Mouse (Mus musculus): Measurements from ENCODE around the gene Kdm5b. TPM values are rescaled to one million over a fixed set of nuclear protein-coding genes. Genes with fewer than 3 reads are reported as not detected.
"Not testable (repeated sequence)": the region's sequence is repeated elsewhere in the genome, so short reads cannot be mapped to it uniquely, and the experiment has no call there.

Gene Kdm5b
- 83.9 and 84.4 TPM in 2 replicates for polyA plus RNA-seq (2014; fragmentation: Nextera tagmentation; extraction: Ambion mirVana)

GRCm38 (mm10) chr1:134559976-134560375, at the start of gene Kdm5b:
Gene Kdm5b (plus strand): TSS chr1:134560171.
- Histone ChIP-seq H3K9me3 (ENCODE audit: control insufficient read depth, low read length) (no peaks in the 10 kb centered on the region), H3K36me3 (ENCODE audit: control insufficient read depth, insufficient read depth, low read length) (no peaks in the 10 kb centered on the region), H3K4me1 (replicated peaks; ENCODE audit: control insufficient read depth, insufficient read depth, low read length) (peaks cover 2% of the 10 kb centered on the region; the same call in 1 of the 2 replicates), H3K27me3 (ENCODE audit: control insufficient read depth, insufficient read depth, low read length) (no peaks in the 10 kb centered on the region; the same call in 1 of the 2 replicates), H3K27ac (ENCODE audit: low read depth, low read length) (peak within 1 kb of the TSS; percentile 82), H3K4me3 (ENCODE audit: low read depth, low read length) (peak within 1 kb of the TSS; percentile 100), H3K9ac (ENCODE audit: low read length) (peak within 1 kb of the TSS; percentile 99), H3K4me2 (ENCODE audit: low read depth, low read length, severe bottlenecking) (peak within 1 kb of the TSS; percentile 68)
- DNase-seq (ENCODE audit: low spot score) (peak; percentile 93), ATAC-seq (replicated peaks; ENCODE audit: low FRiP score) (peak; percentile 37)
- WGBS = under 1% methylated on average over 34 of the region's 34 CpGs

DNA sequence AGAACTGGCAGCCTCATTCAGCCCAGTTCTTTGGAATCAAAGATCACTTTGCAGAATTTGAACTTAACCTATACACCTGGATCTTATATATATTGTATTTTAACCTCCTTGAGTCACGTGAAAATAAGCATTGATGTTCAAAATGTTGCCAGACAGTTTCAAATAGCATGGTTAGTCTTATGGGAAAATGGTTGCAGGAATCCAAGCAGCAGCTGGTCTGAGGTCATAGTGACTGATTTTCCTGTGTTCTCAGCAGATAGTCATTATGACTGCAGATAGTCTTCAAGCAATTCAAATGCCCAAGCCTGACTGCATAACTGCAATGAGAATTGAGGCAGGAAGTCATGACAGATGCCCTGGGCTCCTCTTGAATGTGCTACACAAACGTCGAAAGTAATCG, 47.8 kb upstream of the Kdm5b start:
- Histone ChIP-seq H3K36me3 (ENCODE audit: control insufficient read depth, insufficient read depth, low read length) (no peaks in the 10 kb centered on the region), H3K27me3 (ENCODE audit: control insufficient read depth, insufficient read depth, low read length) (peaks cover 8% of the 10 kb centered on the region; the same call in 1 of the 2 replicates), H3K4me1 (replicated peaks; ENCODE audit: control insufficient read depth, insufficient read depth, low read length) (peaks cover 13% of the 10 kb centered on the region; the same call in 1 of the 2 replicates), H3K4me2 (ENCODE audit: low read depth, low read length, severe bottlenecking) (no peak overlapping the region), H3K27ac (ENCODE audit: low read depth, low read length) (no peak overlapping the region), H3K9ac (ENCODE audit: low read length) (no peak overlapping the region), H3K9me3 (ENCODE audit: control insufficient read depth, low read length) (no peaks in the 10 kb centered on the region), H3K4me3 (ENCODE audit: low read depth, low read length) (no peak overlapping the region)
- 55% methylated on average over 4 of the region's 4 CpGs for WGBS
- ATAC-seq (replicated peaks; ENCODE audit: low FRiP score) (no peak), DNase-seq (ENCODE audit: low spot score) (no peak)

GRCm38 (mm10) chr1:134512584-134512983, 47.4 kb upstream of the Kdm5b start:
- ATAC-seq (replicated peaks; ENCODE audit: low FRiP score) (no peak), DNase-seq (ENCODE audit: low spot score) (no peak)
- no peak overlapping the region for H3K4me2 ChIP-seq (ENCODE audit: low read depth, low read length, severe bottlenecking)
- H3K9me3 ChIP-seq (ENCODE audit: control insufficient read depth, low read length) = no peaks in the 10 kb centered on the region
- no peak overlapping the region for H3K9ac ChIP-seq (ENCODE audit: low read length)
- H3K27ac ChIP-seq (ENCODE audit: low read depth, low read length) = no peak overlapping the region
- H3K27me3 ChIP-seq (ENCODE audit: control insufficient read depth, insufficient read depth, low read length) = peaks cover 8% of the 10 kb centered on the region; the same call in 1 of the 2 replicates
- peaks cover 13% of the 10 kb centered on the region; the same call in 1 of the 2 replicates for H3K4me1 ChIP-seq (replicated peaks; ENCODE audit: control insufficient read depth, insufficient read depth, low read length)
- WGBS = 62% methylated on average over 6 of the region's 6 CpGs
- no peak overlapping the region for H3K4me3 ChIP-seq (ENCODE audit: low read depth, low read length)
- H3K36me3 ChIP-seq (ENCODE audit: control insufficient read depth, insufficient read depth, low read length) = no peaks in the 10 kb centered on the region

- Histone ChIP-seq H3K4me3 (ENCODE audit: low read depth, low read length) (peak overlapping the region; percentile 33), H3K4me2 (ENCODE audit: low read depth, low read length, severe bottlenecking) (peak overlapping the region; percentile 66), H3K9me3 (ENCODE audit: control insufficient read depth, low read length) (no peaks in the 10 kb centered on the region), H3K4me1 (replicated peaks; ENCODE audit: control insufficient read depth, insufficient read depth, low read length) (peaks cover 13% of the 10 kb centered on the region; the same call in 1 of the 2 replicates), H3K9ac (ENCODE audit: low read length) (peak overlapping the region; percentile 47), H3K27me3 (ENCODE audit: control insufficient read depth, insufficient read depth, low read length) (peaks cover 8% of the 10 kb centered on the region; the same call in 1 of the 2 replicates), H3K27ac (ENCODE audit: low read depth, low read length) (no peak overlapping the region), H3K36me3 (ENCODE audit: control insufficient read depth, insufficient read depth, low read length) (no peaks in the 10 kb centered on the region)
- WGBS = under 1% methylated on average over 38 of the region's 38 CpGs
- DNase-seq (ENCODE audit: low spot score) = peak; percentile 67
- no peak for ATAC-seq (replicated peaks; ENCODE audit: low FRiP score)
Measured at GRCm38 (mm10) chr1:134513312-134513860, 46.6 kb upstream of the Kdm5b start.

DNA sequence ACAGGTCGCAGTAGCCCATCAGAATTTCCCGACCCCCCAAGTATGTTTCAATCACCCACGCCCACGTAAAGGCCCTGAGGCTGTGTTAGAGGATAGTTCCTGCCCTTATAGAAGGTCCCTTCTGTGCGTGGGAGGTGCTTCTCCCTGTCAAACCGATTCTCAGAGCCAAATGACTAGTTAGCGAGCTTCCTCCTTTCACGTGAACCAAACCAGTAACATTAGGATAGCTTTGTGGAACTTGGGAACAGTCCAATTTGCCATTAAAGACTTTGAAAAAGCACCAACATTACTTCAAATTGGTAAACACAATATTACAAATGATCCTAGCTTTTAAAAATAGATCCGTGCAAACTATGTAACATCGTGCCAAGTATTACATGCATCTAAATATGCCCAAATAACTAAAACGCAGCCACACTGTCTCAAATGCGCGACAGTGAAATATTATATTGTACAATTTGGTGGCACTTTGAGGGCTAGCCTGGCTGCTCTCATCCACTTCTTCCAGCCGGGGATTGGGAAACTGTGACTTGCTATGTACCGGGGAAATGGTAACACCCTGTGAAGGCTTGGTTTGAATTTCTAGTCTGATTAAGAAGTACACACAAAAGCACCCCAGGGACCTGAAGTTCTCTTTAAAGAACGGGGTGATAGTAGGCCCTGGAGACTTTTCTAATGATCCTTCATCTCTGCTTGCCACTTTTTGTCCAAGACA, 45.9 kb upstream of the Kdm5b start:
- Histone ChIP-seq H3K9ac (ENCODE audit: low read length) (no peak overlapping the region), H3K27me3 (ENCODE audit: control insufficient read depth, insufficient read depth, low read length) (peaks cover 8% of the 10 kb centered on the region; the same call in 1 of the 2 replicates), H3K9me3 (ENCODE audit: control insufficient read depth, low read length) (no peaks in the 10 kb centered on the region), H3K36me3 (ENCODE audit: control insufficient read depth, insufficient read depth, low read length) (no peaks in the 10 kb centered on the region), H3K4me2 (ENCODE audit: low read depth, low read length, severe bottlenecking) (peak overlapping the region; percentile 66; the same call in 1 of the 2 replicates), H3K4me1 (replicated peaks; ENCODE audit: control insufficient read depth, insufficient read depth, low read length) (peaks cover 13% of the 10 kb centered on the region; the same call in 1 of the 2 replicates), H3K27ac (ENCODE audit: low read depth, low read length) (no peak overlapping the region), H3K4me3 (ENCODE audit: low read depth, low read length) (peak overlapping the region; percentile 33)
- WGBS = 44% methylated on average over 16 of the region's 16 CpGs
- ATAC-seq (replicated peaks; ENCODE audit: low FRiP score) (no peak), DNase-seq (ENCODE audit: low spot score) (no peak)

GRCm38 (mm10) chr1:134515891-134516290, 44.1 kb upstream of the Kdm5b start:
- no peak overlapping the region for H3K27ac ChIP-seq (ENCODE audit: low read depth, low read length)
- DNase-seq (ENCODE audit: low spot score) = no peak

DNA sequence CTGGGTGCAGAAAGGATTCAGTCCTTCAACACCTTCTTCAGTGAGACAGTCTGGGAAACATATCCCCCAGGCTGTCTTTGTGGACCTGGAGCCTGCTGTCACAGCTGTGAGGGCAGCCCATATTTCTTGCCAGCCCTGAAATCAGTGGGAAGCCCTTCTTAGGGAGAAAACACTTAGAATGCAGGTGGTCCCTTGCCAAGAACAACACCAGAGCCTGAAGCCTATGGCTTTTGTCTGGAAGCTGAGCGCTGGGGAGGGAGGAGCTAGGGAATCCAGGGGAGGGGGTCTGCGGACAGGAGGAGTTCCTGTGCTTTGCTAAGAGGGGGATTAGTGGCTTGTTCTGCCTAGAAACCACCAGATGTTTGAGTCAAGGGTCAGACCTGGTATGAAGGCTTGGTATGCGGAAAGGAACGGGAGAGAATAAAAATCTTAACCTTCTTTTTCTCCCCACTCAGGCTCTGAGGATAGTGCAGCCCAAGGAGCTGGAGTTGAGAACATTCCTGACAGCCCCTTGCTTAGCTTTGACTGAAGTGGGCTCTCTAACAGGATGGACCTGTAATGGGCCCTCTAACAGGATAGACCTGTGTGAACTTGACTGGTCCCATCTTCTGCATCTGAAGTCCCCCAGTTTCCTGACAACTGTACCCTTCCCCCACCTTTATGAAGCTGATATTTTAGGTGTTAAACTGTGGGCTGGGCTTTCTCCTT, 43.3 kb upstream of the Kdm5b start:
- DNase-seq (ENCODE audit: low spot score) (peak; percentile 58), ATAC-seq (replicated peaks; ENCODE audit: low FRiP score) (no peak)
- H3K9me3 ChIP-seq (ENCODE audit: control insufficient read depth, low read length) = no peaks in the 10 kb centered on the region
- H3K9ac ChIP-seq (ENCODE audit: low read length) = no peak overlapping the region
- H3K4me2 ChIP-seq (ENCODE audit: low read depth, low read length, severe bottlenecking) = no peak overlapping the region
- no peak overlapping the region for H3K27ac ChIP-seq (ENCODE audit: low read depth, low read length)
- H3K27me3 ChIP-seq (ENCODE audit: control insufficient read depth, insufficient read depth, low read length) = peaks cover 8% of the 10 kb centered on the region; the same call in 1 of the 2 replicates
- WGBS = 5% methylated on average over 4 of the region's 4 CpGs
- no peaks in the 10 kb centered on the region for H3K36me3 ChIP-seq (ENCODE audit: control insufficient read depth, insufficient read depth, low read length)
- H3K4me3 ChIP-seq (ENCODE audit: low read depth, low read length) = no peak overlapping the region
- H3K4me1 ChIP-seq (replicated peaks; ENCODE audit: control insufficient read depth, insufficient read depth, low read length) = peaks cover 13% of the 10 kb centered on the region; the same call in 1 of the 2 replicates

More at GRCm38 (mm10) chr1:134515891-134516290, 44.1 kb upstream of the Kdm5b start:
- H3K4me1 ChIP-seq (replicated peaks; ENCODE audit: control insufficient read depth, insufficient read depth, low read length) = peaks cover 13% of the 10 kb centered on the region; the same call in 1 of the 2 replicates
- 79% methylated on average over 2 of the region's 2 CpGs for WGBS
- no peak overlapping the region for H3K4me2 ChIP-seq (ENCODE audit: low read depth, low read length, severe bottlenecking)
- no peak for ATAC-seq (replicated peaks; ENCODE audit: low FRiP score)
- no peaks in the 10 kb centered on the region for H3K9me3 ChIP-seq (ENCODE audit: control insufficient read depth, low read length)
- peaks cover 8% of the 10 kb centered on the region; the same call in 1 of the 2 replicates for H3K27me3 ChIP-seq (ENCODE audit: control insufficient read depth, insufficient read depth, low read length)
- no peaks in the 10 kb centered on the region for H3K36me3 ChIP-seq (ENCODE audit: control insufficient read depth, insufficient read depth, low read length)
- no peak overlapping the region for H3K4me3 ChIP-seq (ENCODE audit: low read depth, low read length)
- no peak overlapping the region for H3K9ac ChIP-seq (ENCODE audit: low read length)

- not testable (repeated sequence) for H3K27me3 ChIP-seq (ENCODE audit: control insufficient read depth, insufficient read depth, low read length); H3K36me3 ChIP-seq (ENCODE audit: control insufficient read depth, insufficient read depth, low read length); ATAC-seq (replicated peaks; ENCODE audit: low FRiP score); H3K4me3 ChIP-seq (ENCODE audit: low read depth, low read length); H3K4me2 ChIP-seq (ENCODE audit: low read depth, low read length, severe bottlenecking); H3K9ac ChIP-seq (ENCODE audit: low read length); DNase-seq (ENCODE audit: low spot score); H3K9me3 ChIP-seq (ENCODE audit: control insufficient read depth, low read length); H3K27ac ChIP-seq (ENCODE audit: low read depth, low read length)
- WGBS = 98% methylated on average over 14 of the region's 14 CpGs
- H3K4me1 ChIP-seq (replicated peaks; ENCODE audit: control insufficient read depth, insufficient read depth, low read length) = peaks cover 11% of the 10 kb centered on the region; the same call in 1 of the 2 replicates
Measured at GRCm38 (mm10) chr1:134517841-134518240, 42.1 kb upstream of the Kdm5b start.

Data from forebrain, embryonic 11.5 days (tissue).